In genomic region chr3:100495456-100495855, GRCm38 (mm10) we compare ENCODE assay signal across 19 mouse cellular contexts. TPM values are rescaled to one million over a fixed set of nuclear protein-coding genes. Genes with fewer than 3 reads are reported as not detected.
DNase-seq lines count a peak whose midpoint lies in the region; ATAC-seq and TF ChIP-seq lines count a peak whose summit lies in the region.
"Had no signal": no experiment of that assay in that cellular context is flagged by ENCODE, and none has a peak within 500 bp of the region (broad histone marks: within the 10 kb centered on the region; RNA-seq: fewer than 3 reads in every experiment).

No protein-coding gene starts in this region.

- no peak overlapping the region for H3K4me2 ChIP-seq in embryonic facial prominence, embryonic 15.5 days (replicated peaks)
- H3K4me2 ChIP-seq: embryonic facial prominence, embryonic 12.5 days; neural tube, embryonic 12.5 days had no signal

- peak; percentile 32 for DNase-seq in gastrocnemius, adult 18-20 months (ENCODE audit: low spot score)
- no peak for DNase-seq in gastrocnemius, postnatal 10 days
- DNase-seq in right cerebral cortex, adult 18-20 months: peak; percentile 7
- DNase-seq in right cerebral cortex, postnatal 36 days (ENCODE audit: low spot score in 2 of 2): no peak
- no peak for DNase-seq in left cerebral cortex, adult 2 months (ENCODE audit: extremely low spot score in 1 of 2, low spot score in 2 of 2)
- no peak for DNase-seq in cerebellum, adult 9-11 months
- DNase-seq: adrenal gland, postnatal 10 days; cerebellum, postnatal 14 days; heart, adult 11 months; kidney, postnatal 14 days; left cerebral cortex, postnatal 4 days; thymus, adult 2 months had no signal

- no peaks in the 10 kb centered on the region for H3K9me3 ChIP-seq in embryonic facial prominence, embryonic 15.5 days (replicated peaks)
- H3K9me3 ChIP-seq: hindbrain, embryonic 10.5 days; neural tube, embryonic 12.5 days had no signal

- no peaks in the 10 kb centered on the region for H3K36me3 ChIP-seq in embryonic facial prominence, embryonic 15.5 days
- H3K36me3 ChIP-seq: embryonic facial prominence, embryonic 12.5 days; hindbrain, embryonic 10.5 days; neural tube, embryonic 12.5 days had no signal

- 0 out of 2 replicates have a peak, but pooled peaks cover 8% of the 10 kb centered on the region for H3K4me1 ChIP-seq in embryonic facial prominence, embryonic 15.5 days
- H3K4me1 ChIP-seq: embryonic facial prominence, embryonic 12.5 days; neural tube, embryonic 12.5 days had no signal

- no peak overlapping the region for H3K27ac ChIP-seq in embryonic facial prominence, embryonic 15.5 days (replicated peaks)
- no peak overlapping the region for H3K27ac ChIP-seq in left cerebral cortex, adult 2 months
- H3K27ac ChIP-seq: embryonic facial prominence, embryonic 12.5 days; hindbrain, embryonic 10.5 days; neural tube, embryonic 12.5 days had no signal

- no peak overlapping the region for H3K4me3 ChIP-seq in embryonic facial prominence, embryonic 15.5 days (replicated peaks)
- H3K4me3 ChIP-seq in left cerebral cortex, adult 2 months: no peak overlapping the region
- H3K4me3 ChIP-seq: embryonic facial prominence, embryonic 12.5 days; hindbrain, embryonic 10.5 days; megakaryocyte, embryonic 14.5 days; neural tube, embryonic 12.5 days had no signal

- H3K9ac ChIP-seq in embryonic facial prominence, embryonic 15.5 days: no peak overlapping the region
- H3K9ac ChIP-seq: embryonic facial prominence, embryonic 12.5 days; neural tube, embryonic 12.5 days had no signal

- ATAC-seq in embryonic facial prominence, embryonic 15.5 days (ENCODE audit: insufficient number of reproducible peaks, low FRiP score, low TSS enrichment, low read depth): peak; percentile 66; the same call in 1 of the 2 replicates
- ATAC-seq in megakaryocyte, adult 5-6 weeks (ENCODE audit: poor library complexity, severe bottlenecking): peak; percentile 36
- ATAC-seq: intestine, postnatal 0 days had no signal

- TF ChIP-seq CTCF in left cerebral cortex, adult 2 months (IDR thresholded peaks at IDR 0.05): no peak

- no peaks in the 10 kb centered on the region for H3K27me3 ChIP-seq in embryonic facial prominence, embryonic 15.5 days
- H3K27me3 ChIP-seq: neural tube, embryonic 12.5 days had no signal

- intact Hi-C loops in left cerebral cortex, adult 2 months (cut with DNase I): no loop called here

- 57% methylated on average over 16 of the region's 16 CpGs for WGBS in embryonic facial prominence, embryonic 15.5 days

RNA-seq across cellular contexts. Expression of gene Tent5c, which starts 6.3 kb away (rescaled TPM):
- 1 to 10 TPM; 1.4 to 1.8 TPM for total RNA-seq in gastrocnemius, adult 18-20 months (2021)
- 1 to 10 TPM; 6.0 to 8.8 TPM for total RNA-seq in gastrocnemius, postnatal 10 days (2021)
- polyA plus RNA-seq in embryonic facial prominence, embryonic 15.5 days (2015; fragmentation: Nextera tagmentation; extraction: Ambion mirVana): 6.3 and 7.7 TPM in 2 replicates
- 1.1 and 1.8 TPM in 2 replicates for total RNA-seq in megakaryocyte, adult 5-6 weeks (2015)
- total RNA-seq in megakaryocyte, adult 5-6 weeks (2017): 2.2 and 3.9 TPM in 2 replicates
- total RNA-seq in left cerebral cortex, adult 2 months (2021): 1 to 10 TPM; 2.2 to 2.4 TPM

Comparison
In these comparisons a context has a peak if more than half of its experiments do, and no peak if none do; other contexts are left out.
1. DNase-seq: peak in gastrocnemius, adult 18-20 months (single experiment) and right cerebral cortex, adult 18-20 months (single experiment); none in gastrocnemius, postnatal 10 days (single experiment), right cerebral cortex, postnatal 36 days (0 of 2), left cerebral cortex, adult 2 months (0 of 2) and cerebellum, adult 9-11 months (single experiment).